Mouse (Mus musculus) limb, embryonic 15.5 days (tissue): Measurements from ENCODE around the gene Nudt15. TPM values are rescaled to one million over a fixed set of nuclear protein-coding genes. Genes with fewer than 3 reads are reported as not detected.
A peak's percentile ranks its signal among the peaks of the same experiment; 100 is the strongest.
"Not testable (repeated sequence)": the region's sequence is repeated elsewhere in the genome, so short reads cannot be mapped to it uniquely, and the experiment has no call there.

ENCODE experiments used
- ATAC-seq: fragments of 200-750 bp; cut with Nextera tagmentation; 2 replicates; pipeline ENCODE4 v1.8.0; 2017; ENCODE audit warnings: low read depth, moderate TSS enrichment; ENCODE audit not compliant: insufficient number of reproducible peaks, low FRiP score, low TSS enrichment
- H3K27ac ChIP-seq: fragments of 300-500 bp; sonication (generic); 2 replicates; pipeline ENCODE4 v1.5.1; 2015; ENCODE audit warnings: moderate library complexity, mild to moderate bottlenecking, inconsistent platforms
- H3K27me3 ChIP-seq: fragments of 300-500 bp; sonication (generic); 2 replicates; pipeline ENCODE4 v1.6.1; 2015; ENCODE audit warnings: inconsistent platforms
- H3K36me3 ChIP-seq: fragments of 300-500 bp; sonication (generic); 2 replicates; pipeline ENCODE4 v1.6.1; 2015; ENCODE audit warnings: inconsistent platforms
- H3K4me1 ChIP-seq: fragments of 300-500 bp; sonication (generic); 2 replicates; pipeline ENCODE4 v1.6.1; 2015; ENCODE audit warnings: inconsistent platforms
- H3K4me2 ChIP-seq: fragments of 300-500 bp; sonication (generic); 2 replicates; pipeline ENCODE4 v1.6.1; 2015; ENCODE audit warnings: mild to moderate bottlenecking, inconsistent platforms
- H3K4me3 ChIP-seq: fragments of 300-500 bp; sonication (generic); 2 replicates; pipeline ENCODE4 v1.5.1; 2015; ENCODE audit warnings: mild to moderate bottlenecking, inconsistent platforms
- H3K9ac ChIP-seq: fragments of 300-500 bp; sonication (generic); 2 replicates; pipeline ENCODE4 v1.6.1; 2015; ENCODE audit warnings: inconsistent platforms
- H3K9me3 ChIP-seq: fragments of 300-500 bp; sonication (generic); 2 replicates; pipeline ENCODE4 v1.6.1; 2016; ENCODE audit warnings: inconsistent platforms
- WGBS: fragments of 180-500 bp; shearing (Covaris S2); methylation state at CpG from one replicate; pipeline ENCODE4 v1.1.7; 2015; 5-methylcytosine and 5-hydroxymethylcytosine counted together
- polyA plus RNA-seq: library from polyadenylated mRNA; unstranded; fragments of >200 nt; fragmentation: Nextera tagmentation; extraction: Ambion mirVana; gene quantifications from 2 replicates; pipeline ENCODE4 v1.2.1, GENCODE M21; 2015

Nudt15 gene
- 4.7 and 4.9 TPM in 2 replicates for polyA plus RNA-seq

DNA sequence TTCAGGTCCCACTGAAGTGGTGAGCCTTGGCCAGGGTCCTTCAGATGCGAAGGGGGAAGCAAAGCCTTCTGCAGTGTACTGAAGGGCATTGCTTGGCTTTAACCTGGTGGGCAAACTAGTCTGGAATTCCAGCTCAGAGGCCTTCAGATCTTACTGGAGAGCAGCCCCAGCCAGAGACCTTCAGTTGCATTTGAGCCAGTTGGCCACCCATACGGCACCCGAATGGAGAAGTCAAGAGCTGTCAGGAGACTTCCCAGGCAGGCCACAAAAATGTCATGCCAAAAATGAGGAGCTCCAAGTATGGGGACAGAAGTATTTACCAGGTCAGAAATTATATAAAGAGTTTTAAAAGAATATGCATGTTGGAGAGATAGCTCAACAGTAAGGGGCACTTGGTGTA is at the start of gene Nudt15:
Nudt15 (minus strand) TSS at position 192 of the 400 bp plus-strand sequence.
- no peak within 1 kb of the TSS for H3K4me2 ChIP-seq
- no peaks in the 10 kb centered on the region for H3K27me3 ChIP-seq
- H3K36me3 ChIP-seq, result no peaks in the 10 kb centered on the region
- H3K4me3 ChIP-seq, result no peak within 1 kb of the TSS
- no peaks in the 10 kb centered on the region for H3K9me3 ChIP-seq
- WGBS, result 88% methylated on average over 3 of the region's 3 CpGs
- no peak for ATAC-seq
- peaks cover 6% of the 10 kb centered on the region; the same call in 1 of the 2 replicates for H3K4me1 ChIP-seq
- H3K27ac ChIP-seq, result no peak within 1 kb of the TSS
- no peak within 1 kb of the TSS for H3K9ac ChIP-seq

DNA sequence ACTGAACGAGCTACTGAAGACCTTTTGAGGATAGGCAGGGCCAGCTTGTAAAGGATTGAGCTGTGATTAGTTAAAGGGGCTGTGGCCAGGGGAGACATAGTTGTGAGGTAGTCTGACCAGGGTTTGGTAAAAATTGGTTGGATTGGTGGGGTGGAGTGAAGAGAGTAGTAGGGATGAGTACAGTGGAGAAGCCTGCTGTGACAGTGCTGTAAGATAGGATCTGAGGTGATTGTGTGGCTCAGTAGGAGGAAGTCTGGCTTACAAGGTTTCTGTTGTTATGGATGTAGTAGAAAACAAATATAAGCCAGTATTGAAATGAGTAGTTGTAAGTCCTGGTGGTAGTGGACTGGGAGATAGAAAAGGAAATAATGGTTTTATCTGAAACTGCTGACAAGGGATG is 44.1 kb upstream of the Nudt15 start:
- no peak overlapping the region for H3K9ac ChIP-seq
- H3K27me3 ChIP-seq, result no peaks in the 10 kb centered on the region
- H3K27ac ChIP-seq, result no peak overlapping the region
- ATAC-seq, result no peak
- no peaks in the 10 kb centered on the region for H3K9me3 ChIP-seq
- no peak overlapping the region for H3K4me3 ChIP-seq
- no peaks in the 10 kb centered on the region for H3K4me1 ChIP-seq
- WGBS, result 74% methylated on average over 1 of the region's 1 CpGs
- H3K4me2 ChIP-seq, result no peak overlapping the region
- peaks cover 30% of the 10 kb centered on the region for H3K36me3 ChIP-seq

DNA sequence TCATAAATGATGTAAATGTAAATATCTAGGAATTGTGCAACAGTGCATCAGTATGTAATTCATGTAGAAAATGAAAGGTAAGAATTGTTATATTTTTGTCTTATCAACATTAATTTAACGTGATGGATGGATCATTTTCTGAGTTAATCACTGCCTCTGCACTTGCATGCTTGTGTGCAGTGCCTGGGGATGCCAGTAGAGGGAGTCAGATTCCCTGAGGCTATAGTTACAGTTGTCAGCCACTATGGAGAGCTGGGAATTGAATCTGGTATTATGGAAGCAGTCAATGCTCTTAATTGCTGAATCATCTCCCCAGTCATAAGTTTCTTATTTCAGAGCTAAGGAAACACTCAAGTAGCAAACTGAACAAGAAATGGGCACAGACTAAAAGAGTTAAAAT is 40.0 kb upstream of the Nudt15 start:
- ATAC-seq, result no peak
- no peak overlapping the region for H3K9ac ChIP-seq
- H3K36me3 ChIP-seq, result peaks cover 22% of the 10 kb centered on the region
- WGBS, result 82% methylated on average over 1 of the region's 1 CpGs
- H3K27ac ChIP-seq, result no peak overlapping the region
- no peaks in the 10 kb centered on the region for H3K9me3 ChIP-seq
- no peaks in the 10 kb centered on the region for H3K4me1 ChIP-seq
- no peak overlapping the region for H3K4me3 ChIP-seq
- H3K4me2 ChIP-seq, result no peak overlapping the region
- H3K27me3 ChIP-seq, result no peaks in the 10 kb centered on the region

DNA sequence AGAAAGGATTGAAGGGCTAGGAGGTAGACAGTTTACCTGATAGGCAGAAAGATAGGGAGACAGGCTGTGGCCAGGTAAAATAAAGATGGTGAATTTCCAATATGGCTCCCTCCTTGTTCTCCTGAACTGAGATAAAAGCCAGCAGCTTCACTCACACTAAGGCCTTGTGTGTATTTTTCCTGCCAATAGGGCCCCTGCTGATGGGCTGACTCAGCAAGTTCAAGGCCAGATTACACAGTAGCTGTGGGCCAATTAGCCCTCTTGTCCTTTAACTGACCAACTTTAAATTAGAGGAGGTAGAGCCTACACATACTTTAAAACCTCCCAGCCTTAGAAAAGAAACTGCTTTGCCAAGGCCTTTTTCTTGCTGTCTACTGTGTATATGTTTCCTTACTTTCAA is 28.3 kb upstream of the Nudt15 start:
- Histone ChIP-seq H3K36me3 (peaks cover 23% of the 10 kb centered on the region), H3K4me2 (no peak overlapping the region), H3K9me3 (no peaks in the 10 kb centered on the region), H3K9ac (no peak overlapping the region), H3K4me1 (no peaks in the 10 kb centered on the region), H3K27me3 (no peaks in the 10 kb centered on the region), H3K4me3 (no peak overlapping the region), H3K27ac (no peak overlapping the region)
- ATAC-seq, result no peak

GRCm38 (mm10) chr14:73574053-73574452 is 26.0 kb upstream of the Nudt15 start:
- no peak overlapping the region for H3K9ac ChIP-seq
- no peak for ATAC-seq

DNA sequence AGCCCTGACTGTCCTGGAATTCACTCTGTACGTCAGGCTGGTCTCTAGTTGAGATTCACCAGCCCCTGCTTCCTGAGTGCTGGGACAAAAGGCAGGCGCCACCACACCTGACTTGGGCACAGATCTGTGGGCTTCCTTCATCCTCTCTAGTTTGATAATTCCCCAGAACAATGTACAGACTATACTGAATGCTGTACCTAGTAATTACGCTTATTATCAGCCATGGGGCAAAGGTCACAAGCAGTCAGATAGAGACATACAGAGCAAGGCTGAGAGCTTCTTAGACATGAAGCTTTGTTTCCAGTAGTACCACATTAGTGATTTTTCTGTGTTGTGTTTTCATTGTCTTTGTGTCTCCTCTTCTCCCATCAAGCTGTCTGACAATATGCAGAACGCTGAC is 23.1 kb upstream of the Nudt15 start:
- Histone ChIP-seq H3K9me3 (no peaks in the 10 kb centered on the region), H3K27ac (no peak overlapping the region), H3K36me3 (peaks cover 19% of the 10 kb centered on the region; the same call in 1 of the 2 replicates), H3K4me2 (no peak overlapping the region), H3K4me3 (no peak overlapping the region), H3K9ac (no peak overlapping the region), H3K4me1 (no peaks in the 10 kb centered on the region), H3K27me3 (no peaks in the 10 kb centered on the region)
- WGBS, result 92% methylated on average over 4 of the region's 4 CpGs
- ATAC-seq, result no peak

More at GRCm38 (mm10) chr14:73574053-73574452, 26.0 kb upstream of the Nudt15 start:
- no peaks in the 10 kb centered on the region for H3K4me1 ChIP-seq
- no peak overlapping the region for H3K4me2 ChIP-seq
- no peak overlapping the region for H3K4me3 ChIP-seq
- 94% methylated on average over 5 of the region's 5 CpGs for WGBS
- H3K9me3 ChIP-seq, result no peaks in the 10 kb centered on the region
- H3K36me3 ChIP-seq, result peaks cover 21% of the 10 kb centered on the region
- no peaks in the 10 kb centered on the region for H3K27me3 ChIP-seq
- H3K27ac ChIP-seq, result no peak overlapping the region

DNA sequence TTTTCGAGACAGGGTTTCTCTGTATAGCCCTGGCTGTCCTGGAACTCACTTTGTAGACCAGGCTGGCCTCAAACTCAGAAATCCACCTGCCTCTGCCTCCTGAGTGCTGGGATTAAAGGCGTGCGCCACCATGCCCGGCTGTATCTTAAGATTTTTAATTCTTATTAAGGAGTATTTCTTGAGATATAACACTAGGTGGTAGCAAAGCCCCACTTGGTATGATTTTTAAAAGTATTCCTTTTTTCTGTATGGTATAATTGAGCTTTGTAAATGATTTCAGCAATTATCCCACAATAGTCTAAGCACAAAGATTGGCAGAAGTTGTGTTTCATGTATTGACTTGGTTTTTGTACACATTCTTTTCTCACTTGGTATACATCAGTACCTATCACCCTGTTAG is 21.8 kb upstream of the Nudt15 start:
- H3K9me3 ChIP-seq, H3K27me3 ChIP-seq, H3K4me1 ChIP-seq, ATAC-seq, H3K4me3 ChIP-seq, H3K9ac ChIP-seq, H3K27ac ChIP-seq, H3K4me2 ChIP-seq: not testable (repeated sequence)
- WGBS, result 89% methylated on average over 4 of the region's 4 CpGs
- peaks cover 20% of the 10 kb centered on the region; the same call in 1 of the 2 replicates for H3K36me3 ChIP-seq

DNA sequence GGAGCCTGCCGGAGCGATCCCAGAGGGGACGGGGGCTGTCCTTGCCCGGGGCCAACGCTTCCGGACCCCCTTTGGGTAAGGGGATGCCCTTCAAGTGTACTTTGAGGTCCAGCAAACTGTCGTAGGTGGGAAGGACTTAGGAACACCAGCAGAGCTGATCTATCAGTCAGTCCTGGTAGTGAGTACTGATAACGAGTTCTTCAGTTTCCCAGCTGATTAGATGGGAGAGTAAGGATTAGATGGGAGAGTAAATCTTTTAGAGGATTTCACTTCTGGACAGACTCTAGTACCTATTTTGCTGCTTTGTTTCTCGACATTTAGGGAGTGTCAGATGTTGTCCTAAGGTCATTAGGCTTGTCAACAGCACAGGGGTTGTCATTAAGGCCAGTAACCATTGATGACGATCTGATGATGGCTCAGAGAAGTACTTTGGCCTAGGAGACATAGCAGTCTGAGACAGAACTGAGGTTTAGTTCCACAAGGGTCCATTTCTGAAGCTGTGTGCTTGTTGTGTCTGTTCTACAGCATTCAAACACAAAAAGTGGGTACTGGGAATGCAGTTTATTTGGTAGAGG is 5.2 kb upstream of the Nudt15 start:
- Histone ChIP-seq H3K9ac (peak overlapping the region; percentile 91), H3K4me3 (peak overlapping the region; percentile 99)
- WGBS, result 2% methylated on average over 10 of the region's 10 CpGs

GRCm38 (mm10) chr14:73552341-73553121 is 4.5 kb upstream of the Nudt15 start:
- Histone ChIP-seq H3K4me3 (peak overlapping the region; percentile 99), H3K4me2 (peak overlapping the region; percentile 51), H3K4me1 (peaks cover 10% of the 10 kb centered on the region), H3K9ac (peak overlapping the region; percentile 91), H3K27me3 (no peaks in the 10 kb centered on the region), H3K36me3 (peaks cover 11% of the 10 kb centered on the region), H3K27ac (peak overlapping the region; percentile 76), H3K9me3 (no peaks in the 10 kb centered on the region)
- ATAC-seq, result peak; percentile 85; the same call in 1 of the 2 replicates
- WGBS, result 4% methylated on average over 52 of the region's 61 CpGs

More for the DNA sequence above, 5.2 kb upstream of the Nudt15 start:
- no peaks in the 10 kb centered on the region for H3K9me3 ChIP-seq
- 0 out of 2 replicates have a peak, but pooled peaks have one; percentile 30 for ATAC-seq
- H3K27me3 ChIP-seq, result no peaks in the 10 kb centered on the region
- peaks cover 11% of the 10 kb centered on the region for H3K36me3 ChIP-seq
- peak overlapping the region; percentile 76 for H3K27ac ChIP-seq
- peaks cover 10% of the 10 kb centered on the region for H3K4me1 ChIP-seq
- peak overlapping the region; percentile 51 for H3K4me2 ChIP-seq

DNA sequence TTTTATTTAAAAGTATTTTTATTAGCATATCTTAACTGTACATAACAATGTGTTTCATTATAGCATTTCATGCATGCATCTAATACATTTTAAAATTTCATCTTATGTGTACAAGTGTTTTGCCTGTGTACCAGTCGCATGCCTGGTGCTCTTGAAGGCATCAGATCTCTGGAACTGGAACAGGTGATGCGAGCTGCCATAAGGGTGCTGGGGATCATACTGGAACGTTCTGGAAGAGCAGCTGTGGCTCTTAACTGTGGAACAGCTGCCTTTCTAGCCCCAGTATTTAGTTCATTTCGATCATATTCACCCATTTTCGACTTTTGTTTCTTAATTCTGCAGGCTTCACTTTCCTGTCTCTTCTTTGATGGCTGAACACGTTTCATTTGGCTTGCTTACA is 3.1 kb upstream of the Nudt15 start:
- WGBS, result 77% methylated on average over 6 of the region's 6 CpGs
- H3K27ac ChIP-seq, result no peak overlapping the region
- no peak for ATAC-seq
- H3K9ac ChIP-seq, result no peak overlapping the region
- H3K9me3 ChIP-seq, result no peaks in the 10 kb centered on the region
- H3K4me2 ChIP-seq, result no peak overlapping the region
- H3K27me3 ChIP-seq, result no peaks in the 10 kb centered on the region
- H3K4me3 ChIP-seq, result no peak overlapping the region
- H3K4me1 ChIP-seq, result peaks cover 10% of the 10 kb centered on the region
- H3K36me3 ChIP-seq, result peaks cover 5% of the 10 kb centered on the region

DNA sequence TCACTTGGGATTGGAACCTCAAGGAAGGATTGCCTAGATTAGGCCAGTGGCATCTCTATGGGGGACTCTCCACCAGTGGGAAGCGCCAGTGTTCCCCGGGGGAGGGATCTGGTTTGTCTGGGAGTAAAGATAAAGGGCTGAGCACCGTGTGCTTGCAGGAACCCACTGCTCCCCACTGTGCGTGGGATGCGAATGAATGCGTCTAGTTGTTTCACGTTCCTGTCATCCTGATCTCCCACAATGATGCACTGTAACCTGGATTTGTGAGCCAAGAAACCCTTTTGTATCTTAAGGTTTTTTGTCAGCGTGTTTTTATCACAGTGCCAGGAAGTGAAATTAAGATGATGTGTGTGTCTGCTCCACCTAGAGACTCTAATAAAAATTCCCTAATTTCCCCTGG is 2.7 kb upstream of the Nudt15 start:
- 52% methylated on average over 8 of the region's 8 CpGs for WGBS
- Histone ChIP-seq H3K9me3 (no peaks in the 10 kb centered on the region), H3K27ac (no peak overlapping the region), H3K36me3 (peaks cover under 1% of the 10 kb centered on the region; the same call in 1 of the 2 replicates), H3K9ac (no peak overlapping the region), H3K4me1 (peaks cover 10% of the 10 kb centered on the region), H3K4me2 (no peak overlapping the region), H3K27me3 (no peaks in the 10 kb centered on the region), H3K4me3 (no peak overlapping the region)
- no peak for ATAC-seq

DNA sequence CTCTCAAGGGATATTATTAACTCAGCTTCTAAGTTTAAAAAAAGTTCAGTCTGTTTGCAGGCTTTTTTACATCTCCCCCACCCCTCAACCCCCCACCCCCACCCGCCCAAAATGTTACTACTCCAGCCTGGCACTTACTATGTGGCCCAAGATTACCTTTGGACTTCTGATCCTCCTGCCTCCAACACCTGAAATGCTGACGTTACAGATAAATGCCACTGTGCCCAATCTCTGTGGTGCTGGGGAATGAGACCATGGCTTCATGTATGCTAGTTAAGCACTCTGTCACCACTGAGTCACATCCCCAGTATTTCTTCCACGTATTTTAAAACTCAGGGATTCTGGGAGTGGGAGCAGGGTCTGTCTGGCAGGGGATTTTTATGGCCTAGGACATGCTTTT is 2.2 kb upstream of the Nudt15 start:
- no peak for ATAC-seq
- Histone ChIP-seq H3K4me3 (no peak overlapping the region), H3K4me2 (no peak overlapping the region), H3K27me3 (no peaks in the 10 kb centered on the region), H3K4me1 (peaks cover 10% of the 10 kb centered on the region), H3K36me3 (no peaks in the 10 kb centered on the region), H3K27ac (no peak overlapping the region), H3K9ac (no peak overlapping the region), H3K9me3 (no peaks in the 10 kb centered on the region)
- 37% methylated on average over 3 of the region's 3 CpGs for WGBS
